Mouse (Mus musculus) G1E (cell line): ENCODE results near the gene Tmc7.

Experiments used
- CTCF ChIP-seq: IDR thresholded peaks from 2 replicates; pipeline ENCODE4 v1.5.1; 2012; ENCODE audit warnings: low read depth, low read length, inconsistent platforms, mixed read lengths
- GATA1 ChIP-seq: IDR thresholded peaks from 2 replicates; pipeline ENCODE4 v1.6.1; 2012; ENCODE audit warnings: borderline replicate concordance, low read length, inconsistent platforms, mixed read lengths
- GATA2 ChIP-seq: IDR thresholded peaks from 2 replicates; pipeline ENCODE4 v1.6.1; 2012; ENCODE audit warnings: low read depth, low read length, inconsistent platforms, borderline replicate concordance
- POLR2AphosphoS5 ChIP-seq: IDR thresholded peaks from 2 replicates; pipeline ENCODE4 v1.6.1; 2012; ENCODE audit warnings: low read depth, low read length, inconsistent platforms; ENCODE audit not compliant: insufficient replicate concordance
- TAL1 ChIP-seq: conservative IDR thresholded peaks from 2 replicates; pipeline ENCODE4 v1.6.1; 2012; ENCODE audit warnings: low read depth, low read length, inconsistent platforms, mixed read lengths

DNA sequence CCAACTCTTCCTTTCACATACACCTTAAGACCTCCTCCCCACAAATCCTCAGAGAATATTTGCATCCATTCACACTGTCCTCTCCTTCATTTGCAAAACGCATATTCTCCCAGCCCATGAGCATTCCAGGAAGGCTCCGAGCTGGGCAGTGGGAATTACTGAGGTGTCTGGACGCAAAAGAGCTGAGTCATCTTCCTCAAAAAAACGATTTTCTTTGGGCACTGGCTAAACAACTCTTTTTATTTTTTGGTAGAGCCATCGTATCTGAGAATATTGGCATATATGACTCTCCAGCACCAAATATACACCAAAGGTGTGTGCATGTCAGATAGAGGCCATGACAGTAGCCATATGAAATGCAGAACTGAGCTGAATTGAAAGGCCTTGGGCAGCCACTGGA lies 97.6 kb downstream of the Tmc7 start:
- TF ChIP-seq CTCF (no peak), POLR2AphosphoS5 (no peak), GATA1 (no peak), TAL1 (no peak), GATA2 (no peak)
